13 mouse cellular contexts compared by ENCODE assay signal in the genomic region with DNA sequence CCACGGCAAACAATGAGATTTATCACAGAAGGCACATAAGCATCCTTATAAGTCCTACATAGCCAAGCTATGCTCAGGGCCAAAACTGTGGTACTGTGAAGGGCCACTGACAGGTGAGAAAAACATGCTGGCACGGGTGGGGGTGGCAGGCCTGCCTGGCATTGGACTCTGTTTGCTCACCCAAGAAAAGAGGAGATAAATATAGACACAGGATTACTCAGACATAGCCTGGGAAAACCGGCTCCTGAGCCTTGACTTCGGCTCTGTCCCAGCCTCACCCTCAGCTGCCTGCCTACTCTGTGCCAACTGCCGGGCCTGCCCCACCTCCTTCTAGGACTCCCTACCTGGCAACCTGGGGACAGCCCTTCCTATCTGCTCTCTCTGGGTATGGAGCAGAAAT. TPM values are rescaled to one million over a fixed set of nuclear protein-coding genes. Genes with fewer than 3 reads are reported as not detected.
DNase-seq lines count a peak whose midpoint lies in the region; ATAC-seq and TF ChIP-seq lines count a peak whose summit lies in the region.
"Had no signal": no experiment of that assay in that cellular context is flagged by ENCODE, and none has a peak within 500 bp of the region (broad histone marks: within the 10 kb centered on the region; RNA-seq: fewer than 3 reads in every experiment).

No protein-coding gene starts in this region.

- TF ChIP-seq CTCF in lung, postnatal 0 days (IDR thresholded peaks at IDR 0.05): no peak
- no peak for TF ChIP-seq CTCF in lung, adult 2 months (IDR thresholded peaks at IDR 0.05; ENCODE audit: insufficient read depth, low read length)

- H3K36me3 ChIP-seq in lung, postnatal 0 days (ENCODE audit: insufficient read depth, low read length): no peaks in the 10 kb centered on the region
- H3K36me3 ChIP-seq: limb, embryonic 15.5 days had no signal

- H3K27ac ChIP-seq in lung, postnatal 0 days (ENCODE audit: low read length): no peak overlapping the region
- H3K27ac ChIP-seq: limb, embryonic 15.5 days had no signal

- no peaks in the 10 kb centered on the region for H3K4me1 ChIP-seq in lung, postnatal 0 days (ENCODE audit: insufficient read depth, low read depth, low read length)
- peaks cover 8% of the 10 kb centered on the region for H3K4me1 ChIP-seq in lung, adult 2 months (ENCODE audit: control insufficient read depth, insufficient read depth, low read length)

- no peak overlapping the region for H3K4me2 ChIP-seq in lung, postnatal 0 days (replicated peaks; ENCODE audit: low read depth, low read length)
- H3K4me2 ChIP-seq: limb, embryonic 15.5 days had no signal

- H3K27me3 ChIP-seq in lung, postnatal 0 days (replicated peaks; ENCODE audit: insufficient read depth, low read length): no peaks in the 10 kb centered on the region
- H3K27me3 ChIP-seq: limb, embryonic 15.5 days had no signal

- no peak for TF ChIP-seq POLR2A in lung, adult 2 months (IDR thresholded peaks at IDR 0.05; ENCODE audit: borderline replicate concordance, extremely low read depth, low read depth, low read length)

- H3K9ac ChIP-seq in lung, postnatal 0 days (replicated peaks; ENCODE audit: low read depth): no peak overlapping the region
- H3K9ac ChIP-seq: limb, embryonic 15.5 days had no signal

- 44% methylated on average over 5 of the region's 5 CpGs for WGBS in lung, postnatal 0 days
- 60% methylated on average over 5 of the region's 5 CpGs for WGBS in lung, adult 2 months

- no peak overlapping the region for H3K4me3 ChIP-seq in lung, postnatal 0 days (ENCODE audit: low read depth, low read length)
- no peak overlapping the region for H3K4me3 ChIP-seq in lung, adult 2 months (replicated peaks; ENCODE audit: extremely low read depth, low read depth, low read length)
- H3K4me3 ChIP-seq: limb, embryonic 15.5 days had no signal

- DNase-seq in adrenal gland, adult 2 months: peak; percentile 58
- no peak for DNase-seq in adrenal gland, postnatal 25 days
- DNase-seq in lung, postnatal 0 days (ENCODE audit: low spot score): peak; percentile 61
- DNase-seq in lung, adult 2 months: no peak
- peak; percentile 61 to 72 for DNase-seq in gastrocnemius, adult 8-10 months (ENCODE audit: low spot score in 2 of 2)
- peak; percentile 31 for DNase-seq in lung, postnatal 25 days (ENCODE audit: low spot score)
- no peak for DNase-seq in thymus, postnatal 0 days (ENCODE audit: low spot score)
- DNase-seq: thymus, adult 2 months had no signal

- H3K9me3 ChIP-seq in lung, postnatal 0 days (ENCODE audit: low read length): no peaks in the 10 kb centered on the region
- H3K9me3 ChIP-seq: limb, embryonic 15.5 days had no signal

- TF ChIP-seq EP300 in lung, postnatal 0 days (IDR thresholded peaks at IDR 0.05): peak; percentile 9; the same call in 1 of the 2 replicates

- peak; percentile 13 for ATAC-seq in lung, postnatal 0 days
- ATAC-seq in monocyte, adult 5-6 weeks (replicated peaks; ENCODE audit: insufficient number of reproducible peaks, low FRiP score, low TSS enrichment, poor library complexity, severe bottlenecking): no peak

RNA-seq across cellular contexts. Expression of a gene that starts 16.7 kb away (rescaled TPM):
- not detected for total RNA-seq in adrenal gland, adult 2 months (2021)
- polyA plus RNA-seq in adrenal gland, adult 2 months (2012; rRNA removed): not detected in 2 replicates
- total RNA-seq in adrenal gland, postnatal 25 days (2021): not detected in 2 replicates
- 0.12 and 0.18 TPM in 2 replicates for polyA plus RNA-seq in lung, postnatal 0 days (2015; fragmentation: Nextera tagmentation; extraction: Ambion mirVana)
- polyA plus RNA-seq in lung, adult 2 months (2012; rRNA removed): 0.27 and 0.68 TPM in 2 replicates
- not detected for total RNA-seq in gastrocnemius, adult 8-10 months (2022)
- total RNA-seq in monocyte, adult 5-6 weeks (2017): not detected in 3 replicates
- 0.69 and 0.73 TPM in 2 replicates for polyA plus RNA-seq in thymus, postnatal 0 days (2015; fragmentation: Nextera tagmentation; extraction: Ambion mirVana)
- total RNA-seq: layer of hippocampus, adult 18-20 months; MEL had no signal
- polyA plus RNA-seq: neural tube, embryonic 11.5 days had no signal

Comparison
In these comparisons a context has a peak if more than half of its experiments do, and no peak if none do; other contexts are left out.
1. DNase-seq: peak in adrenal gland, adult 2 months (single experiment), lung, postnatal 0 days (single experiment), gastrocnemius, adult 8-10 months (2 of 2) and lung, postnatal 25 days (single experiment); none in adrenal gland, postnatal 25 days (single experiment), lung, adult 2 months (single experiment) and thymus, postnatal 0 days (single experiment).